Mouse (Mus musculus) spleen, adult 2 months (tissue): ENCODE measurements around the gene Otp.

Source experiments
- CTCF ChIP-seq: fragments of 200-500 bp; IDR thresholded peaks from 2 replicates; pipeline ENCODE4 v1.5.1; 2011; ENCODE audit warnings: mild to moderate bottlenecking, inconsistent platforms; ENCODE audit not compliant: insufficient read depth, insufficient read length, insufficient replicate concordance; ENCODE audit errors: extremely low read depth
- POLR2A ChIP-seq: fragments of 200-500 bp; IDR thresholded peaks from 2 replicates; pipeline ENCODE4 v1.6.1; 2011; ENCODE audit warnings: low read depth, low read length, inconsistent platforms

GRCm38 (mm10) chr13:94827847-94828246 lies 47.6 kb upstream of the Otp start:
- no peak for TF ChIP-seq CTCF
- no peak for TF ChIP-seq POLR2A
